8 mouse cellular contexts compared by ENCODE assay signal in the genomic region with DNA sequence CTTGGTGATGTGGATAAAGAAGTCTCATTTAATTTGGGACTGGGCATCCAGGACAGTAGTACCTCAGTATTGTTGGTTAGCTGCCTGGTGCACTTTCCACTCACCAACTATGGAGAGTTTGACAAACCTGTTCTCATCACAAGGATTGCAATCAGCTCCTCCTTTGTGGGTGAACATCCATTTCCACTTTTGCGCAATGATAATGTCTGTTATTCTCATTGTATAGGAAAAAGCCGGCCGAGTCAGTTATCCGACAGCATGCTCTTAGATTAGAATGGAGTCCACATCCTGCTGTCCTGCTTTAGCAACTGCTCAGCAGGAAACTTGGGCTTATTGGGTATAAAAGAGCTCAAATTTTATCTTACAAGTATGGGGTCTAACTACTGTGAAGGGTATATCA. TPM values are rescaled to one million over a fixed set of nuclear protein-coding genes. Genes with fewer than 3 reads are reported as not detected.
DNase-seq lines count a peak whose midpoint lies in the region; ATAC-seq and TF ChIP-seq lines count a peak whose summit lies in the region.

No protein-coding gene starts in this region.

- no peak for TF ChIP-seq CTCF in liver, embryonic 14.5 days (IDR thresholded peaks at IDR 0.05; ENCODE audit: low read depth)

- WGBS in neural tube, embryonic 11.5 days = 93% methylated on average over 4 of the region's 4 CpGs
- 91% methylated on average over 4 of the region's 4 CpGs for WGBS in liver, embryonic 14.5 days (ENCODE audit: insufficient replicate concordance)

- intact Hi-C loops in left cerebral cortex, postnatal 14 days (cut with DNase I) = loop anchor here (1.0 kb wide), 1 partner anchor 29 kb away; the partner anchor contains the start of gene Zfp384

- H3K4me3 ChIP-seq in neural tube, embryonic 11.5 days (ENCODE audit: low read depth, low read length) = no peak overlapping the region
- peak overlapping the region in 1 of 2 experiments; percentile 71; a peak in 2 of 4 replicates for H3K4me3 ChIP-seq in liver, embryonic 14.5 days (ENCODE audit: insufficient read depth in 1 of 2, low read depth in 2 of 2, low read length in 2 of 2)

- peak overlapping the region; percentile 28 for H3K4me2 ChIP-seq in neural tube, embryonic 11.5 days (ENCODE audit: low read depth)
- H3K4me2 ChIP-seq in liver, embryonic 14.5 days (ENCODE audit: low read depth) = peak overlapping the region; percentile 92

- H3K9ac ChIP-seq in neural tube, embryonic 11.5 days (ENCODE audit: low read length) = no peak overlapping the region
- no peak overlapping the region; the same call in 1 of the 2 replicates for H3K9ac ChIP-seq in liver, embryonic 14.5 days (replicated peaks)

- H3K27ac ChIP-seq in neural tube, embryonic 11.5 days (ENCODE audit: low read depth, low read length) = no peak overlapping the region
- H3K27ac ChIP-seq in liver, embryonic 14.5 days = peak overlapping the region; percentile 57

- TF ChIP-seq EP300 in liver, embryonic 14.5 days (IDR thresholded peaks at IDR 0.05; ENCODE audit: low read depth) = no peak

- no peaks in the 10 kb centered on the region for H3K9me3 ChIP-seq in neural tube, embryonic 11.5 days (ENCODE audit: control insufficient read depth, low read length)
- H3K9me3 ChIP-seq in liver, embryonic 14.5 days (ENCODE audit: control insufficient read depth, low read length) = no peaks in the 10 kb centered on the region

- 0 out of 2 replicates have a peak, but pooled peaks cover 2% of the 10 kb centered on the region for H3K4me1 ChIP-seq in neural tube, embryonic 11.5 days (ENCODE audit: control insufficient read depth, insufficient read depth, low read length)
- H3K4me1 ChIP-seq in liver, embryonic 14.5 days (replicated peaks; ENCODE audit: control insufficient read depth in 2 of 2, insufficient read depth in 2 of 2, low read length in 1 of 2) = peaks cover 18 to 27% of the 10 kb centered on the region in 2 experiments

- H3K36me3 ChIP-seq in neural tube, embryonic 11.5 days (ENCODE audit: control insufficient read depth, insufficient read depth, low read length) = peaks cover 7% of the 10 kb centered on the region
- H3K36me3 ChIP-seq in liver, embryonic 14.5 days (replicated peaks; ENCODE audit: control insufficient read depth, insufficient read depth, low read depth) = peaks cover 24% of the 10 kb centered on the region

- no peak for ATAC-seq in neural tube, embryonic 11.5 days (ENCODE audit: insufficient read depth, low FRiP score, low TSS enrichment)
- ATAC-seq in liver, embryonic 14.5 days (ENCODE audit: insufficient read depth) = no peak

- peak; percentile 14 for DNase-seq in embryo, embryonic 9.5 days (ENCODE audit: extremely low spot score)
- DNase-seq in embryo, embryonic 11 days = no peak
- no peak for DNase-seq in neural tube, embryonic 11.5 days (ENCODE audit: low spot score)
- DNase-seq in neural tube, embryonic 10.5 days (ENCODE audit: extremely low spot score, low spot score) = no peak
- no peak for DNase-seq in liver, embryonic 14.5 days (ENCODE audit: low read depth in 3 of 3, low spot score in 3 of 3)
- DNase-seq in right cerebral cortex, adult 2 months (ENCODE audit: low spot score in 2 of 2) = no peak
- no peak for DNase-seq in urinary bladder, postnatal 10 days (ENCODE audit: low spot score)
- no peak for DNase-seq in left cerebral cortex, postnatal 14 days (ENCODE audit: low spot score in 2 of 2)

- H3K27me3 ChIP-seq in neural tube, embryonic 11.5 days (ENCODE audit: control insufficient read depth, insufficient read depth, low read length) = no peaks in the 10 kb centered on the region
- no peaks in the 10 kb centered on the region for H3K27me3 ChIP-seq in liver, embryonic 14.5 days (ENCODE audit: control insufficient read depth, insufficient read depth, low read length)

RNA-seq across cellular contexts. Expression of gene Ing4, which starts 0.9 kb away (rescaled TPM):
- 130 and 132 TPM in 2 replicates for polyA plus RNA-seq in neural tube, embryonic 11.5 days (2014; fragmentation: Nextera tagmentation; extraction: Ambion mirVana)
- 14.1 and 17.9 TPM in 2 replicates for polyA plus RNA-seq in liver, embryonic 14.5 days (2012; rRNA removed)
- polyA plus RNA-seq in liver, embryonic 14.5 days (2014; fragmentation: Nextera tagmentation; extraction: Ambion mirVana) = 17.2 and 21.9 TPM in 2 replicates
- 10 to 100 TPM; 60.8 to 61.1 TPM for total RNA-seq in left cerebral cortex, postnatal 14 days (2021)

RNA-seq across cellular contexts. Expression of gene Acrbp, which starts 10.8 kb away (rescaled TPM):
- polyA plus RNA-seq in neural tube, embryonic 11.5 days (2014; fragmentation: Nextera tagmentation; extraction: Ambion mirVana) = 10.9 and 11.7 TPM in 2 replicates
- polyA plus RNA-seq in liver, embryonic 14.5 days (2012; rRNA removed) = 2.1 and 3.1 TPM in 2 replicates
- polyA plus RNA-seq in liver, embryonic 14.5 days (2014; fragmentation: Nextera tagmentation; extraction: Ambion mirVana) = 1.3 and 2.0 TPM in 2 replicates
- 1 to 10 TPM; 5.7 to 9.0 TPM for total RNA-seq in left cerebral cortex, postnatal 14 days (2021)

RNA-seq across cellular contexts. Expression of gene Lpar5, which starts 29.1 kb away (rescaled TPM):
- polyA plus RNA-seq in neural tube, embryonic 11.5 days (2014; fragmentation: Nextera tagmentation; extraction: Ambion mirVana) = 0.34 and 0.57 TPM in 2 replicates
- polyA plus RNA-seq in liver, embryonic 14.5 days (2012; rRNA removed) = 1.6 and 1.8 TPM in 2 replicates
- 0.68 and 1.0 TPM in 2 replicates for polyA plus RNA-seq in liver, embryonic 14.5 days (2014; fragmentation: Nextera tagmentation; extraction: Ambion mirVana)
- under 1 TPM; 0.40 to 0.66 TPM for total RNA-seq in left cerebral cortex, postnatal 14 days (2021)

RNA-seq across cellular contexts. Expression of gene Zfp384, which starts 29.7 kb away (rescaled TPM):
- 9.7 and 10.2 TPM in 2 replicates for polyA plus RNA-seq in neural tube, embryonic 11.5 days (2014; fragmentation: Nextera tagmentation; extraction: Ambion mirVana)
- 20.2 and 22.2 TPM in 2 replicates for polyA plus RNA-seq in liver, embryonic 14.5 days (2012; rRNA removed)
- polyA plus RNA-seq in liver, embryonic 14.5 days (2014; fragmentation: Nextera tagmentation; extraction: Ambion mirVana) = 2.9 and 3.1 TPM in 2 replicates
- total RNA-seq in left cerebral cortex, postnatal 14 days (2021) = 10 to 100 TPM; 41.7 to 42.6 TPM

RNA-seq across cellular contexts. Expression of gene Pianp, which starts 42.2 kb away (rescaled TPM):
- polyA plus RNA-seq in neural tube, embryonic 11.5 days (2014; fragmentation: Nextera tagmentation; extraction: Ambion mirVana) = 1.7 and 2.6 TPM in 2 replicates
- polyA plus RNA-seq in liver, embryonic 14.5 days (2012; rRNA removed) = 0.07 and 0.09 TPM in 2 replicates
- polyA plus RNA-seq in liver, embryonic 14.5 days (2014; fragmentation: Nextera tagmentation; extraction: Ambion mirVana) = not detected in 2 replicates
- total RNA-seq in left cerebral cortex, postnatal 14 days (2021) = 100 to 1,000 TPM; 130 to 142 TPM
